Mouse (Mus musculus) MEL (cell line): Measurements from ENCODE around the gene Nxf2.

ENCODE experiments used
- CHD2 ChIP-seq: IDR thresholded peaks from 2 replicates; pipeline ENCODE4 v1.6.1; 2011; ENCODE audit warnings: low read length, improper control_type of control experiment
- CTCF ChIP-seq, 3 experiments: IDR thresholded peaks in 2 of 3; conservative IDR thresholded peaks in 1 of 3; 2 replicates each; pipeline ENCODE4 v1.5.1; 2011 to 2012; ENCODE audit warnings: low read length in 3 of 3, low read depth in 2 of 3, mild to moderate bottlenecking in 2 of 3, improper control_type of control experiment in 1 of 3, inconsistent platforms in 1 of 3, mixed read lengths in 1 of 3, moderate library complexity in 1 of 3; ENCODE audit not compliant: control insufficient read depth in 1 of 3, insufficient read depth in 1 of 3, poor library complexity in 1 of 3, severe bottlenecking in 1 of 3
- EP300 ChIP-seq, 2 experiments: IDR thresholded peaks; 2 replicates each; pipeline ENCODE4 v1.6.1; 2011; ENCODE audit warnings: improper control_type of control experiment in 2 of 2, low read length in 2 of 2, low read depth in 1 of 2, mild to moderate bottlenecking in 1 of 2
- MXI1 ChIP-seq: IDR thresholded peaks from 2 replicates; pipeline ENCODE4 v1.6.1; 2011; ENCODE audit warnings: mild to moderate bottlenecking, low read depth, low read length, improper control_type of control experiment
- POLR2A ChIP-seq, 2 experiments: IDR thresholded peaks; 2 replicates each; pipeline ENCODE4 v1.6.1; 2011 to 2012; ENCODE audit warnings: low read length in 2 of 2, mild to moderate bottlenecking in 2 of 2, control low read depth in 1 of 2, improper control_type of control experiment in 1 of 2, low read depth in 1 of 2, moderate library complexity in 1 of 2; ENCODE audit not compliant: control insufficient read depth in 1 of 2, insufficient read depth in 1 of 2, poor library complexity in 1 of 2
- RAD21 ChIP-seq: IDR thresholded peaks from 2 replicates; pipeline ENCODE4 v1.6.1; 2011; ENCODE audit warnings: mild to moderate bottlenecking, low read depth, low read length, improper control_type of control experiment
- RCOR1 ChIP-seq: IDR thresholded peaks from 2 replicates; pipeline ENCODE4 v1.6.1; 2012; ENCODE audit warnings: low read depth, mild to moderate bottlenecking, inconsistent platforms, low read length, improper control_type of control experiment
- TAL1 ChIP-seq: IDR thresholded peaks from 2 replicates; pipeline ENCODE4 v1.6.1; 2012; ENCODE audit warnings: mild to moderate bottlenecking, inconsistent platforms, low read length, moderate library complexity, mixed read lengths
- USF1 ChIP-seq: IDR thresholded peaks from 2 replicates; pipeline ENCODE4 v1.6.1; 2014; ENCODE audit warnings: low read depth, mild to moderate bottlenecking, inconsistent platforms, low read length, improper control_type of control experiment, moderate library complexity

GRCm38 (mm10) chrX:135011381-135011780 lies 46.8 kb upstream of the Nxf2 start:
- TF ChIP-seq TAL1 (no peak), POLR2A (IDR thresholded peaks at IDR 0.05; ENCODE audit: control insufficient read depth in 1 of 2, insufficient read depth in 1 of 2, low read depth in 1 of 2, low read length in 2 of 2, poor library complexity in 1 of 2) (no peak), CTCF (IDR thresholded peaks at IDR 0.05 in 2 of 3, conservative IDR thresholded peaks at IDR 0.05 in 1 of 3; ENCODE audit: control insufficient read depth in 1 of 3, insufficient read depth in 1 of 3, low read depth in 2 of 3, low read length in 3 of 3, poor library complexity in 1 of 3, severe bottlenecking in 1 of 3) (no peak), RCOR1 (no peak), EP300 (IDR thresholded peaks at IDR 0.05; ENCODE audit: low read depth in 1 of 2, low read length in 2 of 2) (no peak), USF1 (no peak), CHD2 (no peak), MXI1 (no peak), RAD21 (no peak)
